Mouse (Mus musculus): ENCODE results near the gene Prkg2.

DNA sequence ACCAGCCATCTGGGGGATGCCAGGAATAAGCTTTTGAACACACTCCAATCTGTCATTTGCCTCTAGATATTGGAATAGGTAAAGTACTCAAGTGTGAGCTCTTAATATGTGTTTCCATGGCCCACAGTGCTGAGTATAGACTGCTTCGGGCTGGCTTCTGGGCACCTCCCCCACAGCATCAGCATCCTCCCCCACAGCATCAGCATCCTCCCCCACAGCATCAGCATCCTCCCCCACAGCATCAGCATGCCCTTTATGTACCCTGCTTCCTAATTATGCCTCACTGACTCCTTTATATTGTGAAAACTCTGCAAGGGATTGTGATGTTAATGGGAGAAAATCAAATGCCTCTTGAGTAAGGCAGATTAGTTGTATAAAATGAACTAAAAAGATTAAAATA, 49.5 kb downstream of the Prkg2 start:
- no peak for TF ChIP-seq EP300 (IDR thresholded peaks at IDR 0.05; ENCODE audit: low read depth)
- no peak for TF ChIP-seq CTCF (IDR thresholded peaks at IDR 0.05; ENCODE audit: low read depth)

Measured in liver, embryonic 14.5 days (tissue).